Mouse (Mus musculus) liver, embryonic 14.5 days (tissue): ENCODE measurements around the gene Rhot1.

Experiments used
- CTCF ChIP-seq: IDR thresholded peaks from 2 replicates; pipeline ENCODE4 v1.5.1; 2016; ENCODE audit warnings: antibody characterized with exemption, low read depth, control low read depth
- EP300 ChIP-seq: IDR thresholded peaks from 2 replicates; pipeline ENCODE4 v1.6.1; 2016; ENCODE audit warnings: antibody characterized with exemption, low read depth

GRCm38 (mm10) chr11:80176911-80177895 is 31.6 kb upstream of the Rhot1 start:
- TF ChIP-seq CTCF (no peak), EP300 (no peak)
